Mouse (Mus musculus): Measurements from ENCODE around the gene Thumpd3. TPM values are rescaled to one million over a fixed set of nuclear protein-coding genes. Genes with fewer than 3 reads are reported as not detected.

The Thumpd3 gene
- total RNA-seq, 1 experiment from 2014 or later, result 35.2 TPM

DNA sequence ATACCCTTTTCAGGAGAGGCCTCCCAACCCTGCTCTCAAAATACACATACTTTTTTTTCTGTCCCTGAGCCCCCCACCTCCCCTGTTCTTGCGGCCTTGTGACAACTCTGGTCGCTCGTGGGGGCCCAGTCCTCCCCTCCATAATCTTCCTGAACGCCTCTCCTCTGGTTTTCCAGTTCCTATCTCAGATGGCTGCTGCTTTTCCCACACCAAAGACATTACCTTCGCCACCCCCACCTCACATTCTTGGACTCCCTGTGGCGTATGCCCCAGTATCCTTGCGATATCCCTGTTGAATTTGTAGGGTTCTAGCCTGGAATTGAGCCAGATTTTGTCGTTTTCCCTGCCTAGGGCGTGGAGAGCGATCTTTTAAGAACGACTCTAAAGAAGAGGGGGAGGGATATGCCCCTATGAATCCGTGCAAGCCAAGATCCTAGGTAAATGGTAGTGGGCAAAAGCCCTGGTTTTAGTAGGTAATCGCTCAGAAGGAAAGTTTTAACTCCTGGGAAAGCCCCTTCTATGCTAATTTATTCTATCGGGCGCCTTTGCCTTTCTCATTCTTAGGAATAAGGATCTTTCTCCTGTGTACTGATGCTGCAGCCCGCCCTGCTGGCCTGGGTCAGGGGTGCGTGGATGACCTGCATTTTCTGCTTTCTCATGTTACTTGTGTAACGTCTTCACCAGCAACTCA lies 32.2 kb downstream of the Thumpd3 start:
- peak; percentile 58 for DNase-seq

DNA sequence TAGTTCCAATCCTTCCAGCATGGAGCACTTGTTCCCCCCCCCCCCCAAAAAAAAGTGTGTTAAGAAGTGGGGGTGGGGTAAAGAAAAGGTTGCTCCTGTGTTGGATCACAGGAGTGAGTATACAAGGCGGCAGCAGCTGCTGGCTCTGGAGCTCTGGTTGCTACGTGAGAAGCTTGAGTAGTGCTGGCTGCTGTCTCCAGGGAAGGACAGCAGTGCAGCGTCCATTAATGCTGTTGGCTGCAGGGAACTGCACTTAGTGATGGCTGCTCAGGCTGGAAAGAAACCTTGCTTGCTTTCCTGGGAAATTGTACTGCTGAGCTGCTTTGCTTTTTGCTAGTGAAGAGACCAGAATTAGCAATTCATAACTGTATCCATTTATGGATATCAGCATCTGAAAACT lies 33.5 kb downstream of the Thumpd3 start:
- peak; percentile 56 for DNase-seq

DNA sequence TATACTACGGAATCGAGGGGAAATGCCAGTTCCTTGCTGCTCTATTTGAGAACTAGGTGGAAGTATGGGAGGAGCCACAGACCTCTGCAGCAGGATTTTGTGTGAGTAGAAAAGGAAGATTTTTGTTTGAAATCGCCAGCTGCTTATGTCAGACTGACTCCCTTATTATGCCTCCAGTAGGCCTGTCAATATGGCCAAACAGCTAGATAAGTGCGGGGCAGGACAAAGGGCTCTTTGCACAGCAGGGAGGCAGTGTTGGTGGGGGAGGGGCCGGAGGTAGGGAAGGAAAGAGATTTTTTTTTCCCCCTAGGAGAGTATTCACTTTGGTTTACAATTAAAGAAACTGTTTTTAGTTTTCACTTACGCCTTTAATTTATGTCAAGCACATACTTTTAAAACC lies 36.2 kb downstream of the Thumpd3 start:
- DNase-seq, result peak; percentile 48

DNA sequence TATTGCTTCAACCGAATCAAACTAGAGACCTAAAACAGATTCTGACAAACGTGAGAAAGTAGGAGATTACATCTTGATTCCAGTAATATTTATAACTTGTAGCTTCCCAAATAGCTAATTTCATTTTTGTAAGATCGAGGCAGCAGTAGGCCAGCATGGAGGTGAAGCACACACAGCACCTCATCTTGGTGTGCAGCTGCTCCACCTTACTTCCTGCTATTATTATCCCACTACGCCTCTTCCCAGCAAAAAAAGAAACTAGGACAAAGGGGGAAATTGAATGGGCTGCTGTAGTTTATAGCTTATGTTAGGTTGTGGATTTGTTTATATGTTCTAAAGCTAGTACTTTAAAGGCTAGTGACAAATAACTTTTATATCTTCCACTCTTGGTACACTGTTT lies 38.6 kb downstream of the Thumpd3 start:
- DNase-seq, result no peak

DNA sequence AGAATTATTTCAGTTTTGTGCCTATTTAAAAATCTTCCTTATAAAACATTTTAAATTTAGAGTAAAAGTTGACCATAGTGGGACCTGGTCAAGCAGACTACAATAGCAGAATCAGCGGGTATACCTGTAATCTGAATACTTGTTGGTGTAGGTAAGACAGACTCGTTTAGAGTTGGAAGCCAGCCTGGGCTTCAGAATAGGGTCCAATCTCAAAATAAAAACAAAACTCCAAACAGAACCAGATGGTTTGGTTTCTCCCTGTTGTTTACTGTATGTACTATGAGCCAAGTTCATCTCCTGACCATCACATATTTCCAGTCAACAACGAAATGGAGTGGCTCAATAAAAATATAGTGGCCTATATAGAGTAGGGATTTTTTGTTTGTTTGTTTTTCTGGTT lies 47.2 kb downstream of the Thumpd3 start:
- DNase-seq, result no peak

DNA sequence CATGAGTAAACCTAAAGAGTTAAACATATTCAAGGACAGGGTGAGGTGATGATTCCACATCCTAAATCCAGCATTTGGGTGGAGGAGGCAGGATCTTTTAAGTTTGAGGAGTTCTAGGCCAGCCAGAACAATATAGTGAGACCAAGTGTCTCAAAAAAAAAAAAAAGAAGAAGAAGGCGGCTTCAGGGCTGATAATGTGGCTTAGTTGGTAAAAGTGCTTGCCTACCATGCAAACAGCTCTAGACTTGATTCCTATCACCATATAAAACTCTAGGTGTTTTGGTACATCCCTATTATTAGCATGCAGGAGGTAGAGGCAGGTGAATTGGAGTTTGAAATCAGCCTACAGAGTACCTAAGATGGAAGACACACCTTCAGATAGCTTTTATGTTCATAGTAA lies 49.5 kb downstream of the Thumpd3 start:
- no peak for DNase-seq

DNA sequence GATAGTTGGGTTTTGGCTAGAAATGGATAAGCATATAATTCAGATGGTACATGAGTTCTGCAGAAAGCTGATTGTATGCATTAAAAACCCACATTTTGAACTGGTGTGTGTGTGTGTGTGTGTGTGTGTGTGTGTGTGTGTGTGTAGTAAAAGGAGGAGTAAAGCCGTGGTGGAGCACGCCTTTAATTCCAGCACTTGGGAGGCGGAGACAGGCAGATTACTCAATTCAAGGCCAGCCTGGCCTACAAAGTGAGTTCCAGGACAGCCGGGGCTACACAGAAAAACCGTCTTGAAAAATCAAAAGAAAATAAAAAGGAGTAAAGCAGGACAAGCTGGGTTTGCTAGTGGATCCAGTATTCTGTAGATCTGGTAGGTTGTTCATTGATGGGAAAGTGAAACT lies 51.6 kb downstream of the Thumpd3 start:
- DNase-seq, result peak; percentile 49

DNA sequence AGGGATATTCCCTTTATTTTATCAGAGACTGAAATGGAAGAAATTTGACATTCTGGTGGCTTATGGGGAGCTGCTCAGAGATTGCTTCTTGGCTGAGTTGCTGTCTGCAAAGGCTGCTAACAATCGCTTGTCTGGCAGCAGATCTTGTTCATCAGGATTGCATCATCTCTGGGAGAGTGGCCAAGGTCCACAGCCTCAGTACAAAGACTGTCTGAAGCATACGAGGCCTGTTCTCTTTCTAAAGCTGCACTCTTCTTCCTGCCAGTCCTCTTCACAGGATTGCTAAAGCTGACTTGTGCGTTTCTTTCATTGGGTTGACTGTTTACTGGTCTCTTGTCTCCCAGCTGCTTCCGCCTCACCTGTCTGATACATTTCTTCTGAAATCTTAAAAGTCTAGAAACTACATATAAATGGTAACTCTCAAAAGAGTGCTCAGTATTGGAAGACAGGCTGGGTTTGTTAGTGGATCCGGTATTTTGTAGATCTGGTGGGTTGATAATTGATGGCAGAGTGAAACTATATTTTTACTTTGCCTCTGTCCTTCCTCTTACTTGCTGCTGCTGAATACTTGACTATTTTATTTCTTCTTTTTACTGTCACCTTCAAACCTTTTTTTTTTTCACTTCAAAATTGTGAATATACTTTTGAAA lies 53.7 kb downstream of the Thumpd3 start:
- DNase-seq, result peak; percentile 94

DNA sequence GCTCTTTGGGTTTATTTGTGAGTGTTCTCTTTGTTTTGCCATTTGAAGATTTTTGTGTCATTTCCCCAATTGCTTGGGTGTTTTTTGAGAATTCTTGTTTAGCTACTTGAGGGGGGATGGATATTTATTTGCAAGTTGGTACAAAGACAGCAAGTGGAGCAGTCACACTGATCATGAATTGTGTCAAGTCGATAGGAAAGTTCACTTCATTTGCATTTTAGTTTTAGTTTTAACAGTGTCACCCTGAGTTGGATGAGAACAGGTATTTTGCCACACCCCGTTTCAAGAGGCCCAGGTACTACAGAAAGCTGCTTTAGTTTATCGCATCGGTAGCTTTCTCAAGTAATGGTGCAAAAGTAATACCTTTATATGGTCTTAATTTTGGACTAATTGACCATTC lies 56.5 kb downstream of the Thumpd3 start:
- DNase-seq, result no peak

DNA sequence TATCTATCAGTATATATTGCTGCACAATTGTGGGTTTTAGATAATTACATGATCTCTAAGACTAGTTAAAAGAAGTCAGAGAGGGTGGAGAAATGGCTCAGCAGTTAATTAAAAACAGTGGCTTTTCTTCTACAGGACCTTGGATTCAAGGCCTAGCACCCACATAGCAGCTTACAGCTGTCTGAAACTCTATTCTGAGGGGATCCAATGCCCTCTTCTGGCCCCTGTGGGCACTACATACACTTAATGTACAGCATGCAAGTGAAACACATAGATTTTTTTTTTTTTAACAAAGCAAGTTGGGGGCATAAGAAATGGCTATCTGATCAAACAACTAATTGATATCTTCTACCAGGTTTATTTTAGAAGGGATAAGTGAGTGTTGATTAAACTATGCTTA lies 57.7 kb downstream of the Thumpd3 start:
- peak; percentile 76 for DNase-seq

DNA sequence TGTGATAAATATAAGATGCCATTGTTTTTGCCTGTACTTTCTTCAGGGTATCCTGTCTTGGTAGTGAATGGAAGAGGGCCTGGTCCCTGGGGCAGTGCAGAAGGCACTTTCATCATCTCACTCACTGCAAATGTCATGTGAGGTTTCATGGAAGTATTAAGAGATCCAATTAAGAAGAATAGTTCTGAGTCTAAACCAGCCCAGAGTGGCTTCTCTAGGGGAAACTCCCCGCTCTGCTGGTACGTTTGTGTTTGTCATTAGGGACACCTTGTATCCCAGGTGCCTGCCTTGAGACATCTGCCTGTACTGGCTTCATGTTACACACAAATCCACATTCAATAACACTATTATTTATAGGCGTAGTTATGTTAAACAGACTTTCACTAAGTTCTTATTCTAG lies 63.4 kb downstream of the Thumpd3 start:
- DNase-seq, result no peak

DNA sequence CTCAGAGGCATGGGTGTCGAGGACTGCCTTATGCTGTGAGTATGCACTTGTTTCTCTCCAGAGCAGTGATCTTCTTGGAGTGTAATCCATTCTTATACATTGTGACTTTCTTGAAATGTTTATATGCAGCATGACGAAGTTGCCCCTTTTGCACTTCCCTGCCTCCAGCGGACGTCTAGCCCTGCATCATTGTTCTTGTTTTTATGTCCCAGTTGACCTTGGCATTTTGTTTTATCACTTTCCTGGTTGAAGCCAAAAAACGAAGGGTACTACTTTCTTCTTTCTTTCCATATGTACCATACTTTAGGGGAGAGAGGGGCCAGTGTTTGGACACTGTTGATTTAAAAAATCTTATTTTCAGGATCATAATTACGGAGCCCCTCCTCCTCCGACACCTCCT lies 63.9 kb downstream of the Thumpd3 start:
- DNase-seq, result peak; percentile 47

Other genes starting within 250 kb of the Thumpd3 start
- gene Srgap3, start 99.0 kb upstream of the Thumpd3 start, total RNA-seq (2021), result 13.0 and 18.7 TPM in 2 replicates
- gene Setd5, start 31.1 kb downstream of the Thumpd3 start, total RNA-seq (2021), result 104 and 113 TPM in 2 replicates
- 4.1 and 4.2 TPM in 2 replicates for gene Lhfpl4, start 149.2 kb downstream of the Thumpd3 start, total RNA-seq (2021)
- gene Mtmr14, start 191.6 kb downstream of the Thumpd3 start, total RNA-seq (2021), result 30.3 and 43.4 TPM in 2 replicates
- gene Cpne9, start 236.1 kb downstream of the Thumpd3 start, total RNA-seq (2021), result 0.70 and 1.3 TPM in 2 replicates